Mouse (Mus musculus) mouse embryonic stem cell (cell line): ENCODE data around the gene Pabpc4.
"Not testable (repeated sequence)": the region's sequence is repeated elsewhere in the genome, so short reads cannot be mapped to it uniquely, and the experiment has no call there.

Experiments
- in situ Hi-C, 2 experiments: fragments of 300-500 bp; cut with MboI; formaldehyde crosslinking; loops; 1 replicate in 1 of 2; 3 replicates in 1 of 2; pipeline ENCODE4 v1.14.3; 2019 to 2020; ENCODE audit warnings: low sequenced_read_pairs in 2 of 2, low pct_unique_long_range_greater_than_20kb in 1 of 2, mixed read lengths in 1 of 2; ENCODE audit not compliant: unreplicated experiment in 1 of 2

The Pabpc4 gene

DNA sequence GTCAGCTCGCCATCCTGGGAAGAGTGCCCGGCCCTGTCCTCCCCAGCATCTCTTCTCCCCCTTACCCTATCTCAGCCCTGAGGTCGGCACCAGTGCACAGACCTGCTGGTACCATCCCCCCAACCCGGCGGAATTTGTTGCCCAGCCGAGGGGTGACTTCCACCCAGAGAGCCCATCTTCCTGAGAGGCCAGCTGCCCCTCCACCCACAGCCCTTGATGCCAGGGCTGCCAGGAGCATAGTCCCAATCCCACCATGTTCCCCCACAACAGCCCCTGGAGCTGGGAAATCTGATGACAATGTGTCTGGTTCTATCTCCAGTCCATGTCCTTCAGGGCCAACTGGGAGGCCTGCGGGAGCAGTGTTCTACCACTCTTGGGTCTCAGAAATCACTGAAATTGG, 15.9 kb upstream of the Pabpc4 start:
- in situ Hi-C loops, result no loop called here

GRCm38 (mm10) chr4:123246651-123247050, 15.5 kb upstream of the Pabpc4 start:
- in situ Hi-C loops, result no loop called here

- in situ Hi-C loops, result no loop called here
Measured at GRCm38 (mm10) chr4:123247147-123247880, 14.8 kb upstream of the Pabpc4 start.

GRCm38 (mm10) chr4:123248971-123249567, 13.1 kb upstream of the Pabpc4 start:
- in situ Hi-C loops, result no loop called here

- in situ Hi-C loops, result no loop called here
Measured at GRCm38 (mm10) chr4:123252214-123252613, 9.9 kb upstream of the Pabpc4 start.

DNA sequence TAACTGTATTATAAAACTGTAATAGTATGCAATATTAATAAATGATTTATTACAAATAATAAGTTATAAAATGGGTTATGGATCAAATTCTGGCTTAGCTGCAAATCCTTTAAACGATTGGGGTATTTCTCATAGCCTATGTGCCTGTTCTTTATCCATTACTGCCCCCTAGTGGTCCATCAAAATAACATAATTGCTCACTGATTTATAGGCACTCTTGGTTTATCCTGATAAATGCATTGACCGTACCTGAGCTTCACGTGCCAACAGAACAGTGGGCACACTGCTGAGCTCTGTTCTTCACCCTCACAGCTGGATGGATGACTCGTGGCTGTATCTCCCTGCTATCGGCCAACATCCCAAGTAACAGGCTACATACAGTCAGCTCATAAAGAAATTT, 7.5 kb upstream of the Pabpc4 start:
- in situ Hi-C loops, result loop anchor here in 1 of 2 experiments (5.0 kb wide), 1 partner anchor 32 kb away; no protein-coding TSS in a partner anchor

GRCm38 (mm10) chr4:123260071-123260746, 1.9 kb upstream of the Pabpc4 start:
- in situ Hi-C loops, result no loop called here

DNA sequence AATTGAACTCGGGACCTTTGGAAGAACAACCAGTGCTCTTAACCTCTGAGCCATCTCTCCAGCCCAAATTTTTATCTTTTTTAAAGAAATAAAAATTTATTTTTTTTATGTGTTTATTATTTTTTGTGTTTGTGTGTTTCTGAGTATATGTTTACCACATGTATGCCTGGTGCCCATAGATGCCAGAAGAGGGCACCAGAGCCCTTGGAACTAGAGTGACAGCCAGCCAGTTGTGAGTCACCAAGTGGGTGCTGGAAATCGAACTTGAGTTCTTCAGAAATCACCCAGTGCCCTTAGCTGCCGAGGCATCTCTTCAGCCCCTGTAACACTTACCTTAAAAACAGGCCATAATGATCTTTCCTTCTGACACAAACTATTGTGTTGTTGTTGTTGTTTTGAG, 8.9 kb downstream of the Pabpc4 start:
- in situ Hi-C loops, result no loop called here

GRCm38 (mm10) chr4:123280117-123280516, 18.0 kb downstream of the Pabpc4 start:
- in situ Hi-C loops, result no loop called here

- in situ Hi-C loops, result no loop called here
Measured at GRCm38 (mm10) chr4:123282500-123282899, 20.3 kb downstream of the Pabpc4 start.

DNA sequence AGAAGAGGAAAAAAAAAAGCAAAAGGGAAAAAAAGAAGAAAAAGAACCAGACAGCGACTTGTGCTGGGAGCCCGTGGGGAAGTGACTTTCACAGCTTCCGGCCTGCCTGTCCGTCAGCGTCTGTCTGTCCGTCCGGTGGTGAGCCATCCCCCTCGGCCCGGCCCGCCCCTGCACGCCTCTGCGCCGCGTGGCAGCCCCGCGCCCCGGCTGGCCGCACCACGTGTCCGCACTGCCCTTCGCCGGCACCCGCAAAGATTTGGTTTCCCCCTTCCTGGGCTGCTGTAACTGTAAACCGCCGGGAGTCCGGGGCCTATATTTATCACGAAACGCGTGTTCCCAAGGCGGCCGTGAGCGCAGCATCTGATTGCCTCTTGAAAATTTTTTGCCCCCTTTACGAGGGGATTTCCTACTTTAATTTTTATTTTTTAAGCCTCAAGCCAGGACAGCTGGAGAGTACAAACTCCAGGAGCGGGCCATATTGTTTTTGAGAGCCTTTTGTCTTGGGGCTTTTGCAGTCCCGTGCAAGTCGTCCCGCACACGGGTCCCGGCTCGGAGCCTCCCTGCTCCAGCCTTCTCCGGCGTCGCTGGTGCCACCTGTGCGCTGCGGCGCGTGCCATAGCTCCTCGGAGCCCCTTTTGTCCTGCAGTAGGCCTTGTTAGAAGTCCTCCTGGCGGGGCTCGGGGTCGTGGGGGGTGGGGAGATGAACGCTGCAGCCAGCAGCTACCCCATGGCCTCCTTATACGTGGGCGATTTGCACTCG, 20.9 kb downstream of the Pabpc4 start:
- in situ Hi-C loops, result not testable (repeated sequence)

- in situ Hi-C loops, result not testable (repeated sequence)
Measured at GRCm38 (mm10) chr4:123283675-123284064, 21.5 kb downstream of the Pabpc4 start.

- in situ Hi-C loops, result no loop called here
Measured at GRCm38 (mm10) chr4:123284731-123285624, 22.8 kb downstream of the Pabpc4 start.

DNA sequence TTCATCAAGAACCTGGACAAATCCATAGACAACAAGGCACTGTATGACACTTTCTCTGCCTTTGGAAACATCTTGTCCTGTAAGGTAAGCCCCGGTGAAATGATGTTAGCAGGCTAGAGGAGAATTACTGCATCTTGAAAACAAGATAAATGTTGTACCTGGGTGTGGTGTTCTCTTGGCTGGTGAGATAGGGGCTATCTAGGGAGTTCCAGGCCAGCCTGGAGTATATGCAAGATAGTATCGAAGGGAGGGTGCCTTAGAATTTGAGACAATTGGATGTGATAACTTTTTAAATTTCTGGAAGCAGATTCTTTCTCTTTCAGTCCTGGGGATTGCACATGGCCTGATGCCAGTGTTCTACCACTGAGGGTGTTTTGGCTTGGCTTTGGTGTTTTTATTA, 24.6 kb downstream of the Pabpc4 start:
- in situ Hi-C loops, result no loop called here

DNA sequence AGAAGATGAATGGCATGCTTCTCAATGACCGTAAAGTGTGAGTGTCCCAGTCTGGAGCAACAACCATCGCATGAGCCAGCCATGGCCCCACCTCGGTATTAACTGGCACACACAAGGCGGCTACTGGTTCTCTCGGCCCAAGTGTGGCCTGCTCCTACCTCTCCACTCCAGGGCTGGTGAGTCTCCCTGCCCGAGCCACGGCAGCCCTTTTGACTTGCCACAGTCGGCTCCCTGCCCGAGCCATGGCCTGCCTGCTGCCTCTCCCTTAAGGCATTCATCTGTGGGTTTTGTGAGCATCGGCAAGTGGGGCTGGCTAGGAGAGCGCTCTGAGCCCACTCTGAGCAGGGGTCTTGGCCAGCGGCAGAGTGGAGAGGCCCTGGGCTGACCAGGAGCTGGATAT, 26.9 kb downstream of the Pabpc4 start:
- in situ Hi-C loops, result no loop called here

DNA sequence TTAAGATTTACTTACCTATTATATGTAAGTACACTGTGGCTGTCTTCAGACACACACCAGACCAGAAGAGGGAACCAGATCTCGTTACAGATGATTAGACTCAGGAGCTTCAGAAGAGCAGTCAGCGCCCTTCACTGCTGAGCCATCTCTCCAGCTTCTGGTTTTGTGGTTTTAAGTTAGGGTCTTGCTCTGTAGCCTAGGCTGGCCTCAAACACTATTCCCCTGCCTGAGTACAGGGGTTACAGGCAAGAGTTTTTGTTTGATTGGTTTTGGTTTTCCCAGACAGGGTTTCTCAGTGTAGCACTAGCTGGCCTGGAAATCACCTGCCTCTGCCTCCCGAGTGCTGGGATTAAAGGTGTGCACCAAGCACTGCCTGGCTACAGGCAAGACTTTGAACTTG, 30.2 kb downstream of the Pabpc4 start:
- in situ Hi-C loops, result no loop called here

DNA sequence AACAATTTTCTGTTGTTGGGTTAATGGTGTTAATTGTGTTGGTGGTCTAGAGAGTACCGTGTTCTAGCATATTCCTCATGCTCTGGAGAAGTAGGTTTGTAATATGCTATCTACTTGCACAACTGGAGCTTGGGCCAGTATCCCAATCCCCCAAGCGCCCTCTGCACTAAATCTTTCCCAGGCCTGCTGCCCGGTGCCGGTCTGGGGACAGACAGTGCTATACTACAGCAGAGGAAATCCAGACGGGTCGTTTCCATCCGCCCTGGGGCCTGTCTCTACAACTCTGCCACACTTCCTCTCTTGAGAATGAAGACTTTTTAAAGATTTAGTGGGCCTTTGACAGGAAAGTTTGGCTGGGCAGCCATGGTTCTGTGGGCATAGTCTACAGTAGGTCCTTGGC, 30.8 kb downstream of the Pabpc4 start:
- in situ Hi-C loops, result no loop called here
